Mouse (Mus musculus): ENCODE results near the gene Aamp. TPM values are rescaled to one million over a fixed set of nuclear protein-coding genes. Genes with fewer than 3 reads are reported as not detected.

The Aamp gene
- total and polyA plus RNA-seq, 3 experiments, result 89.3 to 116 (median 100) TPM

GRCm38 (mm10) chr1:74294733-74295455 lies 10.4 kb upstream of the Aamp start:
- intact Hi-C loops (cut with DNase I), result no loop called here
- Histone ChIP-seq H3K36me3 (ENCODE audit: control insufficient read depth, insufficient read depth, low read length) (peaks cover 14% of the 10 kb centered on the region), H3K9ac (ENCODE audit: low read depth, low read length) (peak overlapping the region; percentile 42), H3K27me3 (ENCODE audit: control insufficient read depth, insufficient read depth, low read length) (no peaks in the 10 kb centered on the region), H3K79me2 (replicated peaks; ENCODE audit: control insufficient read depth, insufficient read depth, low read length) (no peaks in the 10 kb centered on the region), H3K27ac (peak overlapping the region; percentile 97), H3K4me3 (no peak overlapping the region), H3K4me1 (ENCODE audit: control insufficient read depth, insufficient read depth, low read length) (peaks cover 64% of the 10 kb centered on the region)
- no peak for TF ChIP-seq POLR2A (IDR thresholded peaks at IDR 0.05; ENCODE audit: insufficient read depth, low read depth, low read length)
- TF ChIP-seq EP300 (IDR thresholded peaks at IDR 0.05; ENCODE audit: insufficient read depth, low read depth, low read length), result no peak
- no peak for TF ChIP-seq CTCF (IDR thresholded peaks at IDR 0.05)
- WGBS, result 53% methylated on average over 6 of the region's 6 CpGs
- DNase-seq, result no peak

- intact Hi-C loops (cut with DNase I), result no loop called here
- Histone ChIP-seq H3K4me3 (no peak overlapping the region), H3K36me3 (ENCODE audit: control insufficient read depth, insufficient read depth, low read length) (peaks cover 16% of the 10 kb centered on the region), H3K27ac (peak overlapping the region; percentile 61), H3K4me1 (ENCODE audit: control insufficient read depth, insufficient read depth, low read length) (peaks cover 66% of the 10 kb centered on the region), H3K27me3 (ENCODE audit: control insufficient read depth, insufficient read depth, low read length) (no peaks in the 10 kb centered on the region), H3K79me2 (replicated peaks; ENCODE audit: control insufficient read depth, insufficient read depth, low read length) (no peaks in the 10 kb centered on the region), H3K9ac (ENCODE audit: low read depth, low read length) (no peak overlapping the region)
- no peak for DNase-seq
- TF ChIP-seq EP300 (IDR thresholded peaks at IDR 0.05; ENCODE audit: insufficient read depth, low read depth, low read length), result no peak
- TF ChIP-seq CTCF (IDR thresholded peaks at IDR 0.05), result no peak
- TF ChIP-seq POLR2A (IDR thresholded peaks at IDR 0.05; ENCODE audit: insufficient read depth, low read depth, low read length), result no peak
- WGBS, result 48% methylated on average over 3 of the region's 3 CpGs
Measured at GRCm38 (mm10) chr1:74294090-74294643, 9.6 kb upstream of the Aamp start.

GRCm38 (mm10) chr1:74293306-74293960 lies 8.9 kb upstream of the Aamp start:
- DNase-seq, result no peak
- H3K27ac ChIP-seq, result peak overlapping the region; percentile 61; the same call in 1 of the 2 replicates
- no peak overlapping the region for H3K4me3 ChIP-seq
- H3K36me3 ChIP-seq (ENCODE audit: control insufficient read depth, insufficient read depth, low read length), result peaks cover 16% of the 10 kb centered on the region
- H3K27me3 ChIP-seq (ENCODE audit: control insufficient read depth, insufficient read depth, low read length), result no peaks in the 10 kb centered on the region
- H3K4me1 ChIP-seq (ENCODE audit: control insufficient read depth, insufficient read depth, low read length), result peaks cover 64% of the 10 kb centered on the region
- intact Hi-C loops (cut with DNase I), result no loop called here
- no peak overlapping the region for H3K9ac ChIP-seq (ENCODE audit: low read depth, low read length)
- TF ChIP-seq POLR2A (IDR thresholded peaks at IDR 0.05; ENCODE audit: insufficient read depth, low read depth, low read length), result no peak
- TF ChIP-seq CTCF (IDR thresholded peaks at IDR 0.05), result no peak
- no peak for TF ChIP-seq EP300 (IDR thresholded peaks at IDR 0.05; ENCODE audit: insufficient read depth, low read depth, low read length)
- no peaks in the 10 kb centered on the region for H3K79me2 ChIP-seq (replicated peaks; ENCODE audit: control insufficient read depth, insufficient read depth, low read length)
- 66% methylated on average over 8 of the region's 8 CpGs for WGBS

GRCm38 (mm10) chr1:74292331-74293020 lies 7.9 kb upstream of the Aamp start:
- H3K9ac ChIP-seq (ENCODE audit: low read depth, low read length), result no peak overlapping the region
- H3K4me1 ChIP-seq (ENCODE audit: control insufficient read depth, insufficient read depth, low read length), result peaks cover 55% of the 10 kb centered on the region
- no peak overlapping the region for H3K27ac ChIP-seq
- intact Hi-C loops (cut with DNase I), result no loop called here
- TF ChIP-seq EP300 (IDR thresholded peaks at IDR 0.05; ENCODE audit: insufficient read depth, low read depth, low read length), result no peak
- no peak for TF ChIP-seq CTCF (IDR thresholded peaks at IDR 0.05)
- TF ChIP-seq POLR2A (IDR thresholded peaks at IDR 0.05; ENCODE audit: insufficient read depth, low read depth, low read length), result no peak
- no peak overlapping the region for H3K4me3 ChIP-seq
- WGBS, result 83% methylated on average over 11 of the region's 11 CpGs
- no peak for DNase-seq
- H3K36me3 ChIP-seq (ENCODE audit: control insufficient read depth, insufficient read depth, low read length), result peaks cover 15% of the 10 kb centered on the region
- H3K27me3 ChIP-seq (ENCODE audit: control insufficient read depth, insufficient read depth, low read length), result no peaks in the 10 kb centered on the region
- H3K79me2 ChIP-seq (replicated peaks; ENCODE audit: control insufficient read depth, insufficient read depth, low read length), result no peaks in the 10 kb centered on the region

- no peaks in the 10 kb centered on the region for H3K27me3 ChIP-seq (ENCODE audit: control insufficient read depth, insufficient read depth, low read length)
- TF ChIP-seq CTCF (IDR thresholded peaks at IDR 0.05), result no peak
- TF ChIP-seq EP300 (IDR thresholded peaks at IDR 0.05; ENCODE audit: insufficient read depth, low read depth, low read length), result no peak
- TF ChIP-seq POLR2A (IDR thresholded peaks at IDR 0.05; ENCODE audit: insufficient read depth, low read depth, low read length), result no peak
- DNase-seq, result peak in 1 of 2 experiments; percentile 41
- H3K9ac ChIP-seq (ENCODE audit: low read depth, low read length), result 0 out of 2 replicates have a peak overlapping the region, but pooled peaks have one; percentile 3
- intact Hi-C loops (cut with DNase I), result no loop called here
- H3K4me3 ChIP-seq, result no peak overlapping the region
- 54% methylated on average over 5 of the region's 5 CpGs for WGBS
- H3K4me1 ChIP-seq (ENCODE audit: control insufficient read depth, insufficient read depth, low read length), result peaks cover 39% of the 10 kb centered on the region
- H3K79me2 ChIP-seq (replicated peaks; ENCODE audit: control insufficient read depth, insufficient read depth, low read length), result no peaks in the 10 kb centered on the region
- H3K27ac ChIP-seq, result peak overlapping the region; percentile 15
- H3K36me3 ChIP-seq (ENCODE audit: control insufficient read depth, insufficient read depth, low read length), result peaks cover 15% of the 10 kb centered on the region
Measured at GRCm38 (mm10) chr1:74290141-74290540, 5.6 kb upstream of the Aamp start.
